Mouse (Mus musculus) embryonic facial prominence, embryonic 15.5 days (tissue): ENCODE data around the gene Mprip. TPM values are rescaled to one million over a fixed set of nuclear protein-coding genes. Genes with fewer than 3 reads are reported as not detected.
A peak's percentile ranks its signal among the peaks of the same experiment; 100 is the strongest.

Experiments used
- ATAC-seq: fragments of 200-750 bp; cut with Nextera tagmentation; 2 replicates; pipeline ENCODE4 v1.8.0; 2017; ENCODE audit warnings: low read depth, moderate TSS enrichment; ENCODE audit not compliant: insufficient number of reproducible peaks, low FRiP score, low TSS enrichment
- H3K27ac ChIP-seq: fragments of 300-500 bp; sonication (generic); replicated peaks from 2 replicates; pipeline ENCODE4 v1.5.1; 2015; ENCODE audit warnings: mild to moderate bottlenecking, inconsistent platforms
- H3K27me3 ChIP-seq: fragments of 300-500 bp; sonication (generic); 2 replicates; pipeline ENCODE4 v1.6.1; 2015; ENCODE audit warnings: inconsistent platforms
- H3K36me3 ChIP-seq: fragments of 300-500 bp; sonication (generic); 2 replicates; pipeline ENCODE4 v1.6.1; 2015; ENCODE audit warnings: mild to moderate bottlenecking, inconsistent platforms
- H3K4me1 ChIP-seq: fragments of 300-500 bp; sonication (generic); 2 replicates; pipeline ENCODE4 v1.6.1; 2015; ENCODE audit warnings: inconsistent platforms
- H3K4me2 ChIP-seq: fragments of 300-500 bp; sonication (generic); replicated peaks from 2 replicates; pipeline ENCODE4 v1.6.1; 2015; ENCODE audit warnings: mild to moderate bottlenecking, inconsistent platforms
- H3K4me3 ChIP-seq: fragments of 300-500 bp; sonication (generic); replicated peaks from 2 replicates; pipeline ENCODE4 v1.5.1; 2015; ENCODE audit warnings: mild to moderate bottlenecking, inconsistent platforms
- H3K9ac ChIP-seq: fragments of 300-500 bp; sonication (generic); 2 replicates; pipeline ENCODE4 v1.6.1; 2015; ENCODE audit warnings: inconsistent platforms
- H3K9me3 ChIP-seq: fragments of 300-500 bp; sonication (generic); replicated peaks from 2 replicates; pipeline ENCODE4 v1.6.1; 2016; ENCODE audit warnings: inconsistent platforms
- WGBS: fragments of 180-500 bp; shearing (Covaris S2); methylation state at CpG from one replicate; pipeline ENCODE4 v1.1.7; 2015; 5-methylcytosine and 5-hydroxymethylcytosine counted together
- polyA plus RNA-seq: library from polyadenylated mRNA; unstranded; fragments of >200 nt; fragmentation: Nextera tagmentation; extraction: Ambion mirVana; gene quantifications from 2 replicates; pipeline ENCODE4 v1.2.1, GENCODE M21; 2015

Mprip gene
- polyA plus RNA-seq, 1 experiment from 2014 or later: 66.9 TPM

DNA sequence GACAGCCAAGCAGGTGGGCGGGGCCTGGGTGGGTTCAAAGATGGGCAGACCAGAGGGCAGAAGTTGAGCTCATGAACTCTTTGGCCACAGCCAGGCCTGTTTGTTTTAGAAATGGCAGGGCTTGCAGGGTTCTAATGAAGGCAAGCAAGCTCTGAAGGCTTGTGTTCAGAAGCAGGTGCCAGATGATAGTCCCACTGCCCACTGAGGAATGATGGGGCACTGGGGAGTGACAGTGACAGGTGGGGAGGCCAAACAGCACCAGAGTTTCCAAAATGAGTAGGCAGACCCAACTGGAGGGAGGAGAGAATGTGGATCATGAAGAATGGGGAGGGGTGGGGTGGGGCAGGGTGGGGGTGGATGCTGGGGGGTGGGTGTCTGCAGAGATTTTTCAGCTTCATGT lies 144.2 kb downstream of the Mprip start:
- no peak for ATAC-seq
- no peak overlapping the region for H3K4me3 ChIP-seq
- peaks cover 12% of the 10 kb centered on the region for H3K4me1 ChIP-seq
- no peak overlapping the region for H3K4me2 ChIP-seq
- no peak overlapping the region for H3K27ac ChIP-seq
- H3K9ac ChIP-seq: no peak overlapping the region
- H3K36me3 ChIP-seq: peaks cover 67% of the 10 kb centered on the region
- no peaks in the 10 kb centered on the region for H3K9me3 ChIP-seq
- no peaks in the 10 kb centered on the region for H3K27me3 ChIP-seq
- 85% methylated on average over 1 of the region's 1 CpGs for WGBS

DNA sequence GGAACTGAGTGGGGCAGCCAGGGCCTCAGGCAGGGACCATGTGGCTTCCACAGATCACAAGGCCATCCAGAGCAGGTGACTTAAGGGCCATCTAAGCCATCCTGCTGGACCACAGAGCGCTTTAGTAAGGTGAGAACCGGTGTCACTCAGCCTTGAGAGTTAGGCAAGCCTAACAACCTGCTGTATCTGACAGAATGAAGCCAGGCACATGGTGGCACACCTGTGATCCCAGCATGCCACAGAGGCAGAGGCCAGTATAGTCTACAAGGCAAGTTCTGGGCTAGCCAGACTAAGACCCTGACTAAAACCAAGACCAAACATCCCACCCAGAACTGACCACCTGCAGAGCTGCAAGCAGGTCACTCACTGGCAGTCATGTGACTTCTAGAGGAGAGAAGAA lies 144.6 kb downstream of the Mprip start:
- Histone ChIP-seq H3K4me1 (peaks cover 16% of the 10 kb centered on the region), H3K9ac (no peak overlapping the region), H3K27ac (no peak overlapping the region; the same call in 1 of the 2 replicates), H3K4me3 (no peak overlapping the region), H3K27me3 (no peaks in the 10 kb centered on the region), H3K9me3 (no peaks in the 10 kb centered on the region), H3K36me3 (peaks cover 63% of the 10 kb centered on the region), H3K4me2 (no peak overlapping the region)
- 82% methylated on average over 2 of the region's 2 CpGs for WGBS
- ATAC-seq: no peak

DNA sequence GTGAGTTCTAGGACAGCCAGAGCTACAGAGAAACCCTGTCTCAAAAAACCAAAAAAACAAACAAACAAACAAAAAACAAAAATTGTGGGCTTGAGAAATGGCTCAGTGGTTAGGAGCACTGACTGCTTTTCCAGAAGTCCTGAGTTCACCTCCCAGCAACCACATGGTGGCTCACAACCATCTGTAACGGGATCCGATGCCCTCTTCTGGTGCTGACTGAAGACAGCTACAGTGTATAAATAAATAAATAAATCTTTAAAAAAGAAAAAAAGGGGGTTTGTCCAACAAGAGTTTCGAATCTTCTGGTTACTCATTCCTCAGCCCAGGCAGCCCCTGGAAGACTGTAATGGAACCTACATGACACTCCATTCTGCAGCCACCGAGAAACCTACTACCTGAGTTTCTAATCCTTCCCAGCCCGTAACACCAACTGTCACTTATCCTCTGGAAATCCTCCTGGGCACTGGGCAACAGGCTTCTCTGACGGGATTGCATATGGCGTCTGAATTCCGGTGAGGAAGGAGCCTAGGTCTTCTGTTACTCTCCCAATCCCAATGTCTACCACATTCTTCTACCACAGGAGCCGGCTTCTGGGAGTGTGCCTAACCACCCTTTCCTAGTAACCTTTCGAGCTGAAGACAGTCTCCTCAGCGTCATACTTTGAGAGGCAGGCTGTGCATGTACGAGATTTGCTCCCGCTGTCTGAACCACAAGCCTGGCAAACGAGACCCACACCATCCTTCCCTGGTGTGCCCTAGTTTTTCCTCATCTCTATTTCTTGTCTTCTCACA lies 147.3 kb downstream of the Mprip start:
- WGBS: 53% methylated on average over 14 of the region's 14 CpGs
- ATAC-seq: no peak
- H3K27me3 ChIP-seq: no peaks in the 10 kb centered on the region
- H3K9ac ChIP-seq: no peak overlapping the region; the same call in 1 of the 2 replicates
- H3K36me3 ChIP-seq: peaks cover 36% of the 10 kb centered on the region
- peak overlapping the region; percentile 81 for H3K4me2 ChIP-seq
- H3K4me3 ChIP-seq: peak overlapping the region; percentile 78
- peak overlapping the region; percentile 98; the same call in 1 of the 2 replicates for H3K27ac ChIP-seq
- no peaks in the 10 kb centered on the region for H3K9me3 ChIP-seq
- peaks cover 22% of the 10 kb centered on the region for H3K4me1 ChIP-seq

DNA sequence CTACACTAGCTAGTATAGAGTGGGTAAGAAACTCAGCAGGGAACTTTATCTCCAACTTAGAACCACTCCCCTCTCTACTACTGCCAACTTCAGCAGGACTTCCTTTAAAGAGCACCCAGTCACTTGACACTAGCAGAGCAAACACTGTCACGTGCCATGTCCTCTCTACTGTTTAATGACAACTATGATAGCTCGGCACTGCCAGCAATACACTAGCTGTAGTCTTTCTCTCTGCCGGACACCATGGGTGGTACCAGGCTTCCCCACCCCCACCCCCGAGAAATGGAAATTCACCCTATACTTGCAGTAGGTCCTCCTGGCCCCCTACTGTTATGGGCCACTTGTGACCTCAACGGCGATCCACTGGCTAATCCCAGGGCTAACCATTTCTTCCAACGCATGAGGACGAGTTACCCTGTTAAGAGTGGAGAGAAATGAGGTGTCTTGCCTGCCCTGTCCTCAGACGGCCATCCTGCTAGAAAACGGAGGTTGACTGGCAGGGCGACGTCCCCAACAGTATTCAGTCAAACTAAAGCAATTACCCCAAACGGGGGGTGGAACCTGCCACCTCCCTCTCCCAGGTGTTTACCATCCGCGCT lies 148.1 kb downstream of the Mprip start:
- H3K27ac ChIP-seq: peak overlapping the region; percentile 98
- H3K4me2 ChIP-seq: peak overlapping the region; percentile 81
- ATAC-seq: 0 out of 2 replicates have a peak, but pooled peaks have one; percentile 0
- H3K4me3 ChIP-seq: peak overlapping the region; percentile 78
- WGBS: under 1% methylated on average over 15 of the region's 15 CpGs
- peaks cover 22% of the 10 kb centered on the region for H3K4me1 ChIP-seq
- H3K36me3 ChIP-seq: peaks cover 30% of the 10 kb centered on the region
- peak overlapping the region; percentile 93 for H3K9ac ChIP-seq
- no peaks in the 10 kb centered on the region for H3K27me3 ChIP-seq
- H3K9me3 ChIP-seq: no peaks in the 10 kb centered on the region

DNA sequence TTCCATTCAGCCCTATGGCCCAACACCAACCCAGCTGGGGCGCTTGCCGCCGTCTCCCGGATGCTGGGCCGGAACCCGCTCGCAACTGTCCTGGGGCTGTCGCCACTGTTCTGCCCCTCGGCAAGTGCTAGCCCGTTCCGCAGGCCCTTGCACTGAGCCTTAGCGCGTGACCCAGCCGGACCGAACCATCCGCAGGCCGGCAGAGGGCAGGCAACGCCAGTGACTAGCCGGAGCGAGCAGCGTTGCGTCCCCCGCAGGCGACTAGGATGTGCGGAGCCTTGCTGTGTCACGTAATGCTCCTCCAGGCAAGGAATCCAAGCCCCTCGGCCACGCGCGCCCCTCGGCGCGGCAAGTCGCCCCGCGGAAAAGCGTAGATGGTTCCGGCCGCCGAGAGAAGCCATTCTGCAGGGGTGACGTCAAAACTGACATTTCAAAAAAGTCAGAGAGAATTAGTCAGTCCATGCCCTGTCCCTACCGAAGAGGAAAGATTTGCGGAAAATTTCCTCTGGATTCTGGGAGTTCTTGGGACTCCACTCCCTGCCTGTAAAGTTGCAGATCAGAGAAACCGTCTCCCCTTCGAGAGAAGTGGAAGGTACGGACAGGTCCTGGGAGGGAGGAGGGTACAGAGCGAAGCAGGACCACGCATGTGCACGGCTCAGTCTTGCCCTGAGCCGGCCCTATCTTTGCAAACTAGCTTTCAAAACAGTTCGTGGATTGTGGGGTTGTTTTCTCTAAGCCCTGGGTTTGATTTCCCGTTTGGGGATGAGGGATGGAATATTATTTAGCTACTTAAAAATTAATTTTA lies 148.8 kb downstream of the Mprip start, which contains the start of gene Flcn:
Gene Flcn, minus strand, starts transcription at position 347 of the 805 bp plus-strand sequence.
- Histone ChIP-seq H3K27me3 (no peaks in the 10 kb centered on the region), H3K9me3 (no peaks in the 10 kb centered on the region), H3K9ac (peak within 1 kb of the TSS; percentile 93), H3K4me2 (peak within 1 kb of the TSS; percentile 81), H3K36me3 (peaks cover 23% of the 10 kb centered on the region), H3K4me3 (peak within 1 kb of the TSS; percentile 78), H3K4me1 (peaks cover 22% of the 10 kb centered on the region), H3K27ac (peak within 1 kb of the TSS; percentile 98)
- ATAC-seq: peak; percentile 92
- under 1% methylated on average over 52 of the region's 52 CpGs for WGBS

DNA sequence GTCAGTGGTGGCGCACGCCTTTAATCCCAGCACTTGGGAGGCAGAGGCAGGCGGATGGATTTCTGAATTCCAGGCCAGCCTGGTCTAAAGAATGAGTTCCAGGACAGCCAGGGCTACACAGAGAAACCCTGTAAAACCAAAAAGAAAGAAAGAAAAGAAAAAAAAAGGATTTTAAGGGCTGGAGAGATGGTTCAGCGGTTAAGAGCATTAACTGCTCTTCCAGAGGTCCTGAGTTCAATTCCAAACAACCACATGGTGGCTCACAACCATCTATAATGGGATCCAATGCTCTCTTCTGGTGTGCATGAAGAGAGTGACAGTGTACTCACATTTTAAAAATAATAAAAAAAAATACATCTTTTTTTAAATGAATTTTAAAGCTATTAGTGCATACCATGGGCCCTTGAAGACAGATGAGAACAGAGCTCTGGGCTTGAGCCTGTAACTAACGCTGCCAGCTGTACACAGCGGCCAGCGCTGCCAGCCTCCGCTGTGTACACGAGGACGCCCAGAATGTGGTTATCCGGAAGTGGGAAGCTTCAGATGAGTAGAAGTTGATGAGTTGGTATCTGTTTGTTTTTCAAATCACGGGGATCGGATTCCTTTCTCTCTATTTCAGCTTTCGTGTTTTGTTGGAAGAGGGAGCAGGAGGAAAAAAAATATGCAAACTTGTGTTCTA lies 149.5 kb downstream of the Mprip start:
- H3K9me3 ChIP-seq: no peaks in the 10 kb centered on the region
- peaks cover 22% of the 10 kb centered on the region for H3K36me3 ChIP-seq

DNA sequence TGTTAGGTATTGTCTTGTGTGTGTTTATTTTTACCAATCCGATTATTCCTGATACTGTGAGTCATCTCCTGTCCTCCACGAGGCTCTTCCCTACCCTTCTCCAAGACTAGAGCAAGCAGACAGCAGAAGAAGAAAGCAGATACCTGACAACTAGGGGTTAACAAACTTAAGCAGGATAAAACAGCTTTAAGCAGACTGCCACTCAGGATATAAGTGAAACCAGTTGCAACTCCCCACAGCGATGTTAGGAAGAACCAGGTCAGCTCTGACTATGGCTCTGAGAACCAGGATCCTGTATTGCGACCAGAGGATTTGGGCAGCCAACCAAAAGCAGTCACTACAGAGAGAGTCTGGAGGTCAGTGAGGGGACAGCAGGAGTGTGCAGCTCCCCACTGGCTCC lies 150.1 kb downstream of the Mprip start:
- H3K27ac ChIP-seq: peak overlapping the region; percentile 98
- WGBS: 32% methylated on average over 4 of the region's 4 CpGs
- H3K27me3 ChIP-seq: no peaks in the 10 kb centered on the region
- H3K9ac ChIP-seq: no peak overlapping the region
- peak overlapping the region; percentile 81 for H3K4me2 ChIP-seq
- peak overlapping the region; percentile 7; the same call in 1 of the 2 replicates for H3K4me3 ChIP-seq
- H3K9me3 ChIP-seq: no peaks in the 10 kb centered on the region
- peaks cover 22% of the 10 kb centered on the region for H3K4me1 ChIP-seq
- peaks cover 19% of the 10 kb centered on the region for H3K36me3 ChIP-seq
- no peak for ATAC-seq

More for the DNA sequence above, 149.5 kb downstream of the Mprip start:
- Histone ChIP-seq H3K4me1 (peaks cover 22% of the 10 kb centered on the region), H3K9ac (peak overlapping the region; percentile 93; the same call in 1 of the 2 replicates), H3K4me3 (peak overlapping the region; percentile 78), H3K27ac (peak overlapping the region; percentile 98), H3K4me2 (peak overlapping the region; percentile 81), H3K27me3 (no peaks in the 10 kb centered on the region)
- 49% methylated on average over 14 of the region's 14 CpGs for WGBS
- no peak for ATAC-seq

DNA sequence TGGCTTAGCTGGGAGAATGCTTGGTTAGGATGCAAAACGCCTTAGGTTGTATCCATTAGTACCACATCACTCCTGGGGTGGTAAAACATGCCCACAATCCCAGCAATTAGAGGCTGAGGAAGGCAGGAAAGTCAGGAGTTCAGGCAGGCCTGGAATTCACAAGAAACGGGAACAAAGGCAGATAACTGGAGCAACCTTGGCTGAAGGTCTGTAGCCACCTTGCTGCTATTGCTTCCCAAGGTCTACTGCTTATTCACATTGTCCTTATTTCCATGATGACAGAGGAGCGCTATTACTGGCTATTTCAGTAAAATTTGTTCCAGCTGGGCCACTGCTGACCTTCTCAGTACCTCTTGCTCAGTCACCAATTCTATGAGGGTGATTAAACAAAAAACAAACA lies 152.2 kb downstream of the Mprip start:
- ATAC-seq: no peak
- 52% methylated on average over 3 of the region's 3 CpGs for WGBS
- Histone ChIP-seq H3K9me3 (no peaks in the 10 kb centered on the region), H3K4me1 (peaks cover 18% of the 10 kb centered on the region), H3K36me3 (peaks cover 24% of the 10 kb centered on the region), H3K4me2 (no peak overlapping the region), H3K9ac (no peak overlapping the region), H3K4me3 (no peak overlapping the region), H3K27ac (no peak overlapping the region), H3K27me3 (no peaks in the 10 kb centered on the region)

DNA sequence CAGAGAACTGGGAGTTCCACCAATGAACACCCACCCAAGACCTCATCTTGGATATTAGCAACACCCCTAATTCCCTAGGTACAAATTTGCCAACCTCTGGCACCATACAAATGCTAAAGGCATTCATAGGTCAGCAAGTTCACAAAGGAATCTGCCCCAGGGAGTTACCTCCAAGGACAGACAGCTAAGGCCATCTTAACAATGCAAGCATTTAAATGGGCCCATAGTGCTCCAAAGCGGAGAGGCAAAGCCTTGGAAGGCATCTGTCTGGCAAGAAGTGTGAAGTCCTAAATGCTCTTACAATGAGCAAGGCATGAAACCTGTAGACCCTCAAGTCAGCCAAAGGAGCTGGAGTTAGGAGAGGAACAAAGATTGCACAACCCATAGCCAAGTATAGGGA lies 153.2 kb downstream of the Mprip start:
- Histone ChIP-seq H3K27me3 (no peaks in the 10 kb centered on the region), H3K4me3 (no peak overlapping the region), H3K9ac (no peak overlapping the region), H3K36me3 (peaks cover 34% of the 10 kb centered on the region), H3K9me3 (no peaks in the 10 kb centered on the region), H3K27ac (no peak overlapping the region), H3K4me2 (no peak overlapping the region), H3K4me1 (peaks cover 10% of the 10 kb centered on the region; the same call in 1 of the 2 replicates)
- ATAC-seq: no peak
- 77% methylated on average over 1 of the region's 1 CpGs for WGBS

DNA sequence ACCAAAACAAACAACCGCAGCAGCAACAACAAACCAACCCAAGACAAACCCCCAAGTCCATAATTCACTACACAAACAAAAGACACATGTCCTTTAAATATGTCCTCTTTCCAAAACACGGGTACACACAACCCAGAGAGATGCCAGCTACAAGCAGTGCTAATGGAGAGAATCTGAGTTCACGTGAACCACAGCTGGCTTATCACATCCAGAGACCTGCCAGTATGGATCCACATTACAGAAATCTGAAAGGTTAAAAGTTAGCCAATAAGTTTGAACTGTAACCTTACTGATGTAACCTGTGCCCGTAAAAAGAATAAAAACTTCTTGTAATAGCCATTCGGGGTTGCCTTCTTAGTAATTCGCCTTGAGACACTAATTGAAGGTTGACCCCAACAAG lies 153.8 kb downstream of the Mprip start:
- Histone ChIP-seq H3K4me1 (peaks cover 10% of the 10 kb centered on the region; the same call in 1 of the 2 replicates), H3K4me2 (no peak overlapping the region), H3K9ac (no peak overlapping the region), H3K27ac (no peak overlapping the region), H3K4me3 (no peak overlapping the region), H3K27me3 (no peaks in the 10 kb centered on the region), H3K36me3 (peaks cover 41% of the 10 kb centered on the region), H3K9me3 (no peaks in the 10 kb centered on the region)
- 81% methylated on average over 6 of the region's 6 CpGs for WGBS
- ATAC-seq: no peak
